Comparison of ENCODE assay signal across 14 mouse cellular contexts in genomic region chr12:54261426-54261825, GRCm38 (mm10). TPM values are rescaled to one million over a fixed set of nuclear protein-coding genes. Genes with fewer than 3 reads are reported as not detected.
DNase-seq lines count a peak whose midpoint lies in the region; ATAC-seq and TF ChIP-seq lines count a peak whose summit lies in the region.
"Had no signal": no experiment of that assay in that cellular context is flagged by ENCODE, and none has a peak within 500 bp of the region (broad histone marks: within the 10 kb centered on the region; RNA-seq: fewer than 3 reads in every experiment).

No protein-coding gene starts in this region.

- H3K4me2 ChIP-seq in forebrain, embryonic 14.5 days (ENCODE audit: low read length): no peak overlapping the region
- H3K4me2 ChIP-seq in forebrain, postnatal 0 days (ENCODE audit: low read depth): no peak overlapping the region
- H3K4me2 ChIP-seq in hindbrain, postnatal 0 days (ENCODE audit: low read depth, low read length): no peak overlapping the region
- no peak overlapping the region for H3K4me2 ChIP-seq in hindbrain, embryonic 11.5 days (replicated peaks; ENCODE audit: low read depth, low read length)
- H3K4me2 ChIP-seq: limb, embryonic 15.5 days; lung, embryonic 15.5 days; neural tube, embryonic 12.5 days had no signal

- H3K9ac ChIP-seq in forebrain, embryonic 14.5 days (ENCODE audit: low read length): no peak overlapping the region
- no peak overlapping the region for H3K9ac ChIP-seq in forebrain, postnatal 0 days
- H3K9ac ChIP-seq in hindbrain, postnatal 0 days (replicated peaks; ENCODE audit: low read length): no peak overlapping the region
- H3K9ac ChIP-seq in hindbrain, embryonic 11.5 days (ENCODE audit: low read depth, low read length): no peak overlapping the region
- H3K9ac ChIP-seq: limb, embryonic 15.5 days; lung, embryonic 15.5 days; neural tube, embryonic 12.5 days had no signal

- no peaks in the 10 kb centered on the region for H3K27me3 ChIP-seq in forebrain, embryonic 14.5 days (replicated peaks; ENCODE audit: control insufficient read depth, insufficient read depth, low read length)
- no peaks in the 10 kb centered on the region for H3K27me3 ChIP-seq in forebrain, postnatal 0 days (ENCODE audit: insufficient read depth, low read length)
- no peaks in the 10 kb centered on the region for H3K27me3 ChIP-seq in hindbrain, postnatal 0 days (ENCODE audit: insufficient read depth, low read length)
- H3K27me3 ChIP-seq in hindbrain, embryonic 11.5 days (ENCODE audit: control insufficient read depth, insufficient read depth, low read length): no peaks in the 10 kb centered on the region
- H3K27me3 ChIP-seq: limb, embryonic 15.5 days; lung, embryonic 15.5 days; neural tube, embryonic 12.5 days had no signal

- H3K4me1 ChIP-seq in forebrain, embryonic 14.5 days (ENCODE audit: control insufficient read depth, insufficient read depth, low read length): 0 out of 2 replicates have a peak, but pooled peaks cover 12% of the 10 kb centered on the region
- H3K4me1 ChIP-seq in forebrain, postnatal 0 days (ENCODE audit: insufficient read depth): 0 out of 2 replicates have a peak, but pooled peaks cover 5% of the 10 kb centered on the region
- H3K4me1 ChIP-seq in hindbrain, postnatal 0 days (ENCODE audit: insufficient read depth, low read length): 0 out of 2 replicates have a peak, but pooled peaks cover 7% of the 10 kb centered on the region
- H3K4me1 ChIP-seq in hindbrain, embryonic 11.5 days (replicated peaks; ENCODE audit: control insufficient read depth, insufficient read depth, low read length): no peaks in the 10 kb centered on the region; the same call in 1 of the 2 replicates
- H3K4me1 ChIP-seq: neural tube, embryonic 12.5 days had no signal

- peak; percentile 54 for DNase-seq in forebrain, embryonic 14.5 days (ENCODE audit: low spot score)
- no peak for DNase-seq in forebrain, postnatal 0 days
- DNase-seq in hindbrain, postnatal 0 days (ENCODE audit: low spot score): peak; percentile 43
- no peak for DNase-seq in hindbrain, embryonic 11.5 days (ENCODE audit: low spot score)
- peak; percentile 62 for DNase-seq in adipocyte (ENCODE audit: low spot score)
- peak; percentile 73 for DNase-seq in kidney, adult 9 months
- no peak for DNase-seq in right cerebral cortex, adult 18-20 months
- DNase-seq: cerebellum, adult 18-20 months; gastrocnemius, postnatal 25 days; thymus, postnatal 4 days had no signal

- no peak for TF ChIP-seq CTCF in forebrain, postnatal 0 days (IDR thresholded peaks at IDR 0.05; ENCODE audit: low read depth)
- TF ChIP-seq CTCF in hindbrain, postnatal 0 days (IDR thresholded peaks at IDR 0.05; ENCODE audit: low read depth): no peak

- no peak overlapping the region for H3K4me3 ChIP-seq in forebrain, embryonic 14.5 days (ENCODE audit: low read depth, low read length)
- H3K4me3 ChIP-seq in forebrain, postnatal 0 days (ENCODE audit: low read depth, low read length): no peak overlapping the region
- no peak overlapping the region for H3K4me3 ChIP-seq in hindbrain, postnatal 0 days (ENCODE audit: low read length)
- H3K4me3 ChIP-seq in hindbrain, embryonic 11.5 days (ENCODE audit: low read depth, low read length): no peak overlapping the region
- H3K4me3 ChIP-seq: limb, embryonic 15.5 days; lung, embryonic 15.5 days; neural tube, embryonic 12.5 days had no signal

- no peaks in the 10 kb centered on the region for H3K36me3 ChIP-seq in forebrain, embryonic 14.5 days (ENCODE audit: control insufficient read depth, insufficient read depth, low read length)
- H3K36me3 ChIP-seq in forebrain, postnatal 0 days (ENCODE audit: insufficient read depth): no peaks in the 10 kb centered on the region
- no peaks in the 10 kb centered on the region for H3K36me3 ChIP-seq in hindbrain, postnatal 0 days (ENCODE audit: insufficient read depth, low read length)
- no peaks in the 10 kb centered on the region for H3K36me3 ChIP-seq in hindbrain, embryonic 11.5 days (ENCODE audit: control insufficient read depth, insufficient read depth, low read length)
- H3K36me3 ChIP-seq: limb, embryonic 15.5 days; lung, embryonic 15.5 days; neural tube, embryonic 12.5 days had no signal

- WGBS in forebrain, embryonic 14.5 days: 58% methylated on average over 5 of the region's 5 CpGs
- WGBS in forebrain, postnatal 0 days: 59% methylated on average over 5 of the region's 5 CpGs
- WGBS in hindbrain, postnatal 0 days: 60% methylated on average over 5 of the region's 5 CpGs
- WGBS in hindbrain, embryonic 11.5 days: 92% methylated on average over 5 of the region's 5 CpGs

- H3K9me3 ChIP-seq in forebrain, embryonic 14.5 days (replicated peaks; ENCODE audit: control insufficient read depth, low read length): no peaks in the 10 kb centered on the region; the same call in 1 of the 2 replicates
- no peaks in the 10 kb centered on the region for H3K9me3 ChIP-seq in forebrain, postnatal 0 days (ENCODE audit: low read length)
- no peaks in the 10 kb centered on the region for H3K9me3 ChIP-seq in hindbrain, postnatal 0 days (ENCODE audit: low read length)
- no peaks in the 10 kb centered on the region for H3K9me3 ChIP-seq in hindbrain, embryonic 11.5 days (ENCODE audit: control insufficient read depth, low read length)
- H3K9me3 ChIP-seq: limb, embryonic 15.5 days; lung, embryonic 15.5 days; neural tube, embryonic 12.5 days had no signal

- no peak overlapping the region for H3K27ac ChIP-seq in forebrain, embryonic 14.5 days (ENCODE audit: low read depth, low read length)
- H3K27ac ChIP-seq in forebrain, postnatal 0 days (ENCODE audit: low read depth, low read length): no peak overlapping the region
- no peak overlapping the region for H3K27ac ChIP-seq in hindbrain, postnatal 0 days
- H3K27ac ChIP-seq in hindbrain, embryonic 11.5 days (ENCODE audit: low read depth, low read length): no peak overlapping the region
- H3K27ac ChIP-seq: limb, embryonic 15.5 days; lung, embryonic 15.5 days; neural tube, embryonic 12.5 days had no signal

- ATAC-seq in forebrain, embryonic 14.5 days: 0 out of 2 replicates have a peak, but pooled peaks have one; percentile 22
- ATAC-seq in forebrain, postnatal 0 days: no peak
- peak; percentile 40; the same call in 1 of the 2 replicates for ATAC-seq in hindbrain, postnatal 0 days
- no peak for ATAC-seq in hindbrain, embryonic 11.5 days (ENCODE audit: low FRiP score)
- ATAC-seq: midbrain, embryonic 16.5 days had no signal

RNA-seq across cellular contexts. Expression of gene Egln3, which starts 57.8 kb away (rescaled TPM):
- 5.9 and 6.3 TPM in 2 replicates for polyA plus RNA-seq in forebrain, embryonic 14.5 days (2014; fragmentation: Nextera tagmentation; extraction: Ambion mirVana)
- total RNA-seq in forebrain, postnatal 0 days (2014; rRNA removed): 8.6 and 11.8 TPM in 2 replicates
- polyA plus RNA-seq in forebrain, postnatal 0 days (2015; fragmentation: Nextera tagmentation; extraction: Ambion mirVana): 5.2 and 5.6 TPM in 2 replicates
- 8.3 and 8.5 TPM in 2 replicates for total RNA-seq in hindbrain, postnatal 0 days (2014; rRNA removed)
- 5.4 and 5.8 TPM in 2 replicates for polyA plus RNA-seq in hindbrain, postnatal 0 days (2015; fragmentation: Nextera tagmentation; extraction: Ambion mirVana)
- 7.3 and 7.9 TPM in 2 replicates for polyA plus RNA-seq in hindbrain, embryonic 11.5 days (2014; fragmentation: Nextera tagmentation; extraction: Ambion mirVana)

Comparison
In these comparisons a context has a peak if more than half of its experiments do, and no peak if none do; other contexts are left out.
1. ATAC-seq: peak in forebrain, embryonic 14.5 days (single experiment) and hindbrain, postnatal 0 days (single experiment); none in forebrain, postnatal 0 days (single experiment) and hindbrain, embryonic 11.5 days (single experiment).
2. DNase-seq: peak in forebrain, embryonic 14.5 days (single experiment), hindbrain, postnatal 0 days (single experiment), adipocyte (single experiment) and kidney, adult 9 months (single experiment); none in forebrain, postnatal 0 days (single experiment), hindbrain, embryonic 11.5 days (single experiment) and right cerebral cortex, adult 18-20 months (single experiment).